Mouse (Mus musculus) gastrocnemius, postnatal 10 days (tissue): ENCODE data around the gene Cldnd1. TPM values are rescaled to one million over a fixed set of nuclear protein-coding genes. Genes with fewer than 3 reads are reported as not detected.
A peak's percentile ranks its signal among the peaks of the same experiment; 100 is the strongest.

ENCODE experiments used
- DNase-seq: peaks from one replicate; pipeline ENCODE4 v3.0.0; 2021; ENCODE audit warnings: mixed read lengths
- long read RNA-seq, 2 experiments: library from polyadenylated mRNA; stranded (forward); transcript quantifications; one replicate each; pipeline ENCODE4 v2.0.0; 2021
- total RNA-seq, 2 experiments: library from RNA; stranded (reverse); gene quantifications; 2 replicates each; pipeline ENCODE4 v1.2.3; 2021

Cldnd1 gene
- total RNA-seq = 10 to 100 TPM; 54.6 to 68.2 TPM
- long read RNA-seq, experiment 1, transcript Cldnd1-201 (5 exons, 2,147 nt) = major isoform, 96 of 117 reads
- long read RNA-seq, experiment 1, partial matches to known transcripts = 7 of 117 reads
- long read RNA-seq, experiment 1, other reads (novel, unspliced or antisense) = 13 of 117 reads
- long read RNA-seq, experiment 2, transcript Cldnd1-201 (5 exons, 2,147 nt) = major isoform, 80 of 92 reads
- long read RNA-seq, experiment 2, partial matches to known transcripts = 3 of 92 reads
- long read RNA-seq, experiment 2, other reads (novel, unspliced or antisense) = 6 of 92 reads

DNA sequence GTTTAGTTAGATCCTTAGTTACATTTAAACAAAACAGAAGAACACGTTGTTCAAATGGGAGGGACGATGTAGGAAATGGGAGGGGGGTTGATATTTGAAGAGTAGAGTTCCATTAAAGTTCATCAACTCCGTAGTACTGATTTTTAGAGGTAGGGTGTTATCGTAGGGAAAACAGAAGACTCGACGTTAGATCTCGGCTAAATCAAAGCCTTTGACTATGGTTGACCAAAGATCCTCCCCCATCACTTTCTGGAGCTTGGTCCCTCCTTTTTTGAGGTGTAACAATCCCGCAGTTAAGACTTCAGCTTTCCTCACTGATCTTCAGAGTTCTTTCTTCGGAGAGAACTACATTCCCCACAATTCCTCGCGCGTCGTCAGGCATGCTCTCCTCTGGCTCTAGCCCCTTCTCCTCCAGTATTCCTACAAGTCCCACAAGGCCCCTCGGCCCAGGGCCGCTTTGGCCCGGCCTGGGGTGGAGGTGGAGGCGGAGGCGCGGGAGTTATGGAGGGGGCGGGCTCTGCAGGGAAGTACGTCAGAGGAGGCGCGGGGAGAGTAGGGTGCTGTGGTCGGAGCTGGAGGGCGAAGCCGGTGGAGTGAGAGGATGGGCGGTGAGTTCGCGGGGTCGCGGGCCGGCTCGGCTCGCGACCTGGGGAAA lies at the start of gene Cldnd1:
Cldnd1 (plus strand) TSS at position 434 of the 655 bp plus-strand sequence.
- DNase-seq = peak; percentile 92

DNA sequence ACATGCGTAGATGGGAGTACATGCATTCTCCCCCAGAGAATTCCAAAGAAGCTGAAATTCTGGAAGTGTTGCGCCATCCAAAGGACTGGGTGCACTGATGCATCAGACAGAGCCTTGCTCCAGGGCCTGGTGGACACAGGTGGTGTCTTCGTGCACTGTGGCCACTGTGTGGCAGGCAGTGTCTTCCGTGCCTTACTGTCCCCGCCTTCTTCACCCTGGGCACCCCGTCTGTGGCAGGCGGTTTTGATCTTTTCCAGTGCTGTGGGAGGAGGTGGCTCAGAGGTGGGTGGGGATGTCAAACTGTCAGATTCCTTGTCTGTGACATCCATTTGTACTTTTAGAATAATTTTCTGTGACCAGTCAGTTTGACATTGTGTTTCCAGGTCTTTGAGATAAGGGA lies 49.0 kb upstream of the Cldnd1 start:
- DNase-seq = no peak

DNA sequence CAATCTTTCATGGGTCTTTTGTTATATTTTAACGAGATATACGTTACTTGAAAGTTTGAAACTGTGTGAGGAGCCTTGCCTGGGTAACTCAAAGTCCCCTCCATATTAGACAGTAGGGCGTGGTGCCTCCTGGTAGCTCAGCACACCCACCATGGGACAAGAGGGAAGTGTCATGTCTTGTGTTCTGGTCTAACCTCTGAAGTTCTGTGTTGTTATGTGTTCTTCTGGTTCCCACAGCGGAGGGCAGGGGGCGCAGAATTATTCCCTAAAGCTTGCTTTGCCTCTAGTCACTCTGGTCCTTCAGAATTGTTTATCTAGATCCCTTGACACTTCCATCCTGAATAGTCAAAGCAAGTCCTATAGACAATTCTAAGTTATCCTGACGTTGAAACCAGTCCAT lies 45.7 kb upstream of the Cldnd1 start:
- no peak for DNase-seq

DNA sequence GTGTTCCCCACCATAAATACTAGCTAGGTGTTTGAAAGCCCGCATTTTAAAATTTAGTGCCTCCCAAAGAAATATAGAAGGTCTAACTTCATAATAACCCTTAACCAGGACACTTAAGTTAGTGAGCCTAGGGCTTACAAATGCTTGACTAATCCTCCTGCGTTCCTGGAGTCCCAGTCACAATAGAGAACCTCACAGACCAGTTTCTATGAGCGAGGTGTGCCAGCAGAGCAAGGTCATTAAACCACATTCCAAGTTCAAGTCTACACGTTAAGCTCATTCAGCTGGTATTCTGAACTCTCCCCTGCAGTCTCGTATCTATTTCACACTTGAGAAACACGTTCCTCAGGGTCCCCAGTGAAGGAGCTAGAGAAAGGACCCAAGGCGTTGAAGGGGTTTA lies 44.8 kb upstream of the Cldnd1 start:
- DNase-seq = no peak

DNA sequence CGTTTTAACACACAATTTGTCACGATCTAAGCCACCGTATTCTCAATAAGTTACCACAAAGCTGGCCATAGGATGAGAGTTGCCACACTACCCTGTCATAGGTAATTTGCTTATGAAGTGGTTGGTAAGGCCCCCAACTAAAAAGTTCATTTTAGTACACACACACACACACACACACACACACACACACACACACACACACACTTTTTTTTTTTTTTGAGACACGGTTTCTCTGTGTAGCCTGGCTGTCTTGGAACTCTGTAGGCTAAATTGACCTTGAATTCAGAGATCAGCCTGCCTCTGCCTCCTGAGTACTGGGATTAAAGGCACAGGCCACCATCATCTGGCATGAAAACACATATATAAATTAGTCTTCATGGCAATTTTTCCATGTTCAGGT lies 43.8 kb upstream of the Cldnd1 start:
- DNase-seq = no peak

DNA sequence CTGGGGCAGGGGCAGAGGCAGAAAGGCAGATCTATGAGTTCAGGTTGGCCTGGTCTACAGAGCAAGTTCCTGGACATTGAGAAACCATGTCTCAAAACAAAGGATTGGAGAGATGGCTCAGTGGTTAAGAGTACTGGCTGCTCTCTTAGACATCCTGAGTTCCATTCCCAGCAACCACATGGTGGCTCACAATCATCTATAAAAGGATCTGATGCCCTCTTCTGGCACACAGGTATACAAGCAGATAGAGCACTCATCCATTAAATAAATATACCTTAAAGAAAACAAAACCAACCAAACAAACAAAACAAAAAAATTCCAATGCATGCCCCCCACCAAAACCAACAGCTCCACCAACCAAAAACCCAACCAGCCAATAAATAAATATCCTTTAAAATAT lies 43.2 kb upstream of the Cldnd1 start:
- no peak for DNase-seq

DNA sequence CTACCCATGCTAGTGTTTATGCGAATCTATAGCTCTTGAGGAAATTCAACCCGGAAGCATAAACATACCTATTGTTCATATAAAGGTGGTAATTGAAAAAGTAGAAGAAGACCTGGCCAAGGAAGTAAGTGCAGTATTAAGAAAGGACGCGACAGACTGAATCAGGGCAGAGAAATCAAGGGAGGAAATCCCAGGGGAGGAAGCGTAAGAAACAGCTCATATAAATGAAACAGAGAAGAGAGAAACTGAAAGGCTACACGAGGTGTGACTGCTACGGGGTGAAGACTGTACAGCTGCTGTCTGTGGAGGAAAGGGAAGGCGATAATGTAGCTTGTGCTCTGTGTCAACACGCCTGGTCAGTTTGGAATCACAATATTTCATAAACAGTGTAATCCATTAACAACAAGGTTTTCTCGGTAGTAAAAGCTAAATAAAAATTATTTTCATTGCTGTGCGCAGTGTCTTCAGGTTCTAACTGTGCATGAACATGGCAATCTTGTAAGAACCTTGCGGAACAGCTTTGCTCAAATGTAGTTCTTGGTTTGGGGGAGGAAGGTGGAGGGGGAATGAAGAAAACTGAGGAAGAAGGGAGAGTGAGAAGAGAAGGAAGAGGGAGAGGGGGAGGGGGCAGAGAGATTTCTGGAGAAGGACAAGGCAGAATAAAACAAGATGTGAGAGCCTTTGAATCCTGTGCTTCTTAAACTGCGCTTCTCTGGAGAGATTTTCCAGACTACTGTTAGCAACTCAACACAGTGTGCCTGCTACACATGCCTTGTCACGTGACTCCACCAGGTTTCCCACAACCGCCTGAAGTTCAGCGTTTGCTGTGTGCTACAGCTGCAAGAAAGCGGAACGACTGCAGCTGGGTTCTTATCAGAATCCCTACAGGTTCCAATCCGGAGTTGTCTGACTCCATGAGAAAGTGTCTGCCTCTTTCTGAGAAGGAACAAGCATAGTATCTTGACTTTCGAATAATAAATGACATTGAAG lies 41.9 kb upstream of the Cldnd1 start:
- no peak for DNase-seq

DNA sequence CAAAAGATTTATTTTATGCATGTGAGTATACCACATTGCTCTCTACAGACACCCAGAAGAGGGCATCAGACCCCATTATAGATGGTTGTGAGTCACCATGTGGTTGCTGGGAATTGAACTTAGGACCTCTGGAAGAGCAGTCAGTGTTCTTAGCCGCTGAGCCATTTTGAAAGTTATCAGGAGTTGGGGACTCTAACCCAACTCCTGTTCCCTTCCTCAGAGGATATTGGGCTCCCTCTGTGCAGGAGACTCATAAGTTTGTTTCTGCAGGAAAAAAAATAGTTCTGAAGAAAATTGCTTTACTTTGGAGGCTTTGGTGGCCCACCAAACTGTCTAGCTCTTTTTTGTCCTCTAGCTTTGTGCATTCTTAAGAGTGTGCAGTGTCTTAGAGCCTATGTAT lies 39.2 kb upstream of the Cldnd1 start:
- no peak for DNase-seq

DNA sequence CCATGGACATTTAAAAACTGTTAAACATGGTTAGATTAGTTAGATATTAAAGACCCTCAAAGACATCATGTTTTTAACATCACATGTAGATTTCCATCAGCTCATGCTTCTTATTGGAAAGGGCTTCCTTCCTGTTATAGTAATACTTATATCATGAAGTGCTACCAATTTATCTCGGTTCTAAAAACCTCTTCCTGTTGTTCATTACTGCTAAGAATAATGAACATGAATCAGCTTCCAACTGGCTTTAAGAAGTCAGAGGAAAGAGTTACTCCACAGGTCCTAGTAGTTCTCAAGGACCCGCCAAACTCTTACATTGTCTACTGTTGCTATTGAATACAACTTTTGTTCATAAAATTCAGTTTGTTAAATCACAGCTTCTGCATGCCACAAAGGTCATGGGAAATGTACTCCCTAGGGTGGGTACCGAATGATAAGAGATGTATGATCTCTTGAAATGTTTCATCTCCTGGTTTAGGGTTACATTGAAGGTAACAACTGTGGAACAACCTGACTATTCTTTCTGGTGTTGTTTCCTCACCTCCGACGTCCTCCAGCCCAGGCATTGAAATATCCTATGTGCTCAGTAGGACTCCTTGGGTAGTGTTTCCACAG lies 38.0 kb upstream of the Cldnd1 start:
- no peak for DNase-seq

DNA sequence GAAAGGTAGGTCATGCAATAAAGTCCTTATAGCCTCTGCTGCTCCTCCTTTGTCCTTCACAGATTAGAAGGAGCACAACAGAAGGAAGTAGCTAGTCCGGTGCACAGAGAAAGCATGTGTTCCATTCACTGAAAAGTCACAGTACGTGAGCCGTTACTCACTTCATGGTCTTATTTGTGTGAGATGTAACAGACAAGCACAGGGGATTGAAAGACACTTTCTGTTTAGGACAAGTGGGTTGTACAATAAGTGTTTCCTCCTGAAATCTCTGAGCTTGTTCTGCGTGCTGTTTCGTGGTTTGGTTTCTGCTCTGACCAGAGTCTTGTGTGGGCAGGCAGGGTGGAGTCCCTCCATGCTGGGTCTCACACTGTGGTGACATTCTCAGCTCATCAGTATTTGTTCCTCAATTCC lies 37.4 kb upstream of the Cldnd1 start:
- DNase-seq = no peak

DNA sequence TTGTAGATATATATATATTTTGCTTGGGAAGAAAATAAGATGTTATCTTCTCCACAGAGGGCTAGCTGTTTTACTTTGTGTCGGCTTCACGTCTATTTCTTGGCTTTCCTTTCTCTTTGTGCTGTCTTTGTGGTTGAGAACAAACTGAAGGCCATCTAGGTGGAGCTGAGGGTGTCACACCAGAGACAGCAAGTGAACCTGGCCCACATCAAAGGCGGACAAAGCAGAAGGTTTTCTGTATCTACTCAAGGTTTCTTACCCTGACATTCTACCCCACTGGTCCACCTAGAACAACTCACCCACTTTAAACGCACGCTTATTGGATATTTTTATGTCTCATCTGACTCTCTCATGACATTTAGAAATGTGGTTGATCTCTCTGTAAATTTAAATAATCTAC lies 33.6 kb upstream of the Cldnd1 start:
- DNase-seq = no peak

DNA sequence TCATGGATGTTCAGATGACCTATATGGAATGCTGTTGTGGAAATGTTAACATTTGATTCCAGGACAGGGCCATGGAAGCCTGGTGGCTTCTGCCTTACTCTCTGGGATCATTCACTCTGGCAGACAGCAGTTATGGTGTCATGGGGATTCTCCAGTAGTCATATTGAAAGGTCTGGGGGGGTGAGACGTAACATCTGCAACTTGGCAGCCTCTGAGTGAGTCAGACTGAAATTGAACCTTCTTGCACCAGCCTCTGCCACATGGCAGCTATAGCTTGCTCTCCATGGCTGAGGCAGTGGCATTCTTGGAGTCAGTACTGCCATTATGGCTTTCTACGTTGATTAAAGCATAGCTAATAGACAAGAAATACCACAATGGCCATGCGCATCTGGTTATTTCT lies 30.9 kb upstream of the Cldnd1 start:
- no peak for DNase-seq

DNA sequence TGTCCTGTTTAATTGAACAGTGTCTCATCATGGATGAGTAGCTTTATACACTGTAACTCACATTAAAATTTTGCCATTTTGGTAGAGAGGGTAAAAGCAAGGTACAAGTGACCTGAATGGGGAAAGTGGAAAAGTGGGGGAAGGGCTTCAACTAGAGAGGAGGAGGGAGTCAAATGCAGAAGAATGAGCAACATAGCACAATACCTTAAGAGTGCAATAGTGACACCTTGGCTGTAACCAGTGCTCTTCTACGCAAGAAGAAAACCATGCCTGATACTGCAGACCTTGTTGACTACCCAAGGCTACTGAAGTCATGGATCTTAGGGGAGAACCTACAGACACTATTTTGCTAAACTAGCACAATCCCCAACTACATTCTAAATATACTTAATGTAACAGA lies 30.4 kb upstream of the Cldnd1 start:
- DNase-seq = no peak

DNA sequence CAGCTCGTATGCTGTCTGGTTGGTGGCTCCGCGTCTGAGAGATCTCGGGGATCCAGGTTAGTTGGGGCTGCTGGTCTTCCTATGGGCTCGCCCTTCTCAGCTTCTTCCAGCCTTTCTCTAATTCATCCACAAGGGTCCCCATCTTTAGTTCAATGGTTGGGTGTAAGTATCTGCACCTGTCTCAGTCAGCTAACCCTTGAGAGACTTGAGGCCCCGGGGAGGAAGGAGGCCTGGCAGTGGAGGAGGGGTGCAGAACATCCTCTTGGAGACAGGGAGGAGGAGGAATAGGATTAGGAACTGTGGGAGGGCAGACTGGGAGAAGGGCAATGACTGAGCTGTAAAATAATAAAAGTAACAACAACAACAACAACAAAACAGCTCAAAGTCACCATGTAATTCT lies 27.5 kb upstream of the Cldnd1 start:
- DNase-seq = no peak

DNA sequence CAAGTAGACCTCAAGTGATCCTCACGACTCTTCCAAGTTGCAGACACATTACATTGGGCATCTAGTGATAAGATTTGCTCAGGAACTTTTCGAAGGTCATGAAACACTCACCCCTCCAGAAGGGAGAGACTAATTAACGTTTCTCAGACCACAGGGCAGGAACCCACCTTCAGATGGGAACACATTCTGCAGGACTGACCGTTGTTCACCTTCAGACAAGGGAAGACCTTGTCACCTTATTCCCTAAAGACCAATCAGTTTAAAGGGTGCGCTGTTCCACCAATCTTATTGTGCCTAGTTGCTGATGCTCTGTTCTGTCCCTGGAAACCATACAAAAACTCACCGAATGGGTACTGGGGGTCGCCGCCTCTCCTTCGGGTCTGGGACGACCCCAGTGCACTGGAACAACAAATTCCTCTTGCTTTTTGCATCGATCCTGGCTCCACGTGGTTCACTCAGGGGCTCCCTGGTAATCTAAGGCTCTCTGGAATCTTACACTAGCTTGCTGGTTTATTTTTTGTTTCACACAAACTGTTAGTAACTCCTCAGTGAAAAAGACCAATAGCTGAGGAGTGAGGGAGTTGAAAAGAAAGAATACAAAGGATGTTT lies 26.8 kb upstream of the Cldnd1 start:
- DNase-seq = no peak

DNA sequence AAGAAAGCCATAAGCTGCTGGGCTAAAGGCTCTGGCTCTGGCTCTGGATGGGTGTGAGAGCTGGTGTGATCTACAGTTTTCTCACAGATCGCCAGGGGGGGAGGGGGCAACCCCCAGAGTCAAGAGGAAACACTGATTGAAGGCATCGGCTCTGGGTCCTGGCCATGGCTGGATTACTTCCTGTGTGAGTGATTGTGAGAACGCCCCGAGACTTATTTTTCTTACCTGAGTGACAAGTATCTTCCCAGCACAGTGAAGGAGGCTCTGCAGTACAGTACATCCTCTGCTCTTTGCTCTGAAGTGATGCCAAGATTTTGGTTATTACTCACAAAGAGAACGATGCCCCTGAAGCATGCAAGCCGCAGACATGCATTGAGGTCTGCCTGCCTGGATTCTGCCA lies 25.9 kb upstream of the Cldnd1 start:
- DNase-seq = no peak

DNA sequence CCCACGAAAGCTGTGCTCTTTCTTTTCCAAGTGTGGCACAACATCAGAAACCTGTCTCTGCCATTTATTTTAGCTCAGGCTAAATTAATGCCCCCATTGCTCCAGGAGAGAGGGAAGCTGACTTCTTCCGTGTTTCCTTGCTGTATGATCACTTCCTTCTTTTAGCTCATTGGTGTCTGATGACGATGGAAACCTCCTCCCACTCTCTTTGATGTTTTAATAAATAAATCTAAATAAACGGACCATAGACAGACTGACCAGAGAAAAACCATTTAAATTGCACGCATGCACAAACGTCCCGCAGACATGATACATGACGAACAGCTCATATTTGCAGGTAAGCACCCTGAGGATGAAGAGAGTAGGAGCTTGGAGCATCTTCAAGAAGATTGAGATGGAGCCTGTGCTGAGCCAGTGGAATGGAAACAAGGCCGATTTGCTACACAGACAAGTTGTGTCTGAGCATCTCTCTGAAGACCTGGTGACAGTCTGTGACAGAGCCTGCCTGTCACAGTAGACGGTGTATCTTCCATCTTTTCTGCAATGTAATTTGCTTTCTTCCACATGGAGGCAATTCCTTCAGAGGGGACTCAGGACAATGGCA lies 25.3 kb upstream of the Cldnd1 start:
- DNase-seq = no peak

DNA sequence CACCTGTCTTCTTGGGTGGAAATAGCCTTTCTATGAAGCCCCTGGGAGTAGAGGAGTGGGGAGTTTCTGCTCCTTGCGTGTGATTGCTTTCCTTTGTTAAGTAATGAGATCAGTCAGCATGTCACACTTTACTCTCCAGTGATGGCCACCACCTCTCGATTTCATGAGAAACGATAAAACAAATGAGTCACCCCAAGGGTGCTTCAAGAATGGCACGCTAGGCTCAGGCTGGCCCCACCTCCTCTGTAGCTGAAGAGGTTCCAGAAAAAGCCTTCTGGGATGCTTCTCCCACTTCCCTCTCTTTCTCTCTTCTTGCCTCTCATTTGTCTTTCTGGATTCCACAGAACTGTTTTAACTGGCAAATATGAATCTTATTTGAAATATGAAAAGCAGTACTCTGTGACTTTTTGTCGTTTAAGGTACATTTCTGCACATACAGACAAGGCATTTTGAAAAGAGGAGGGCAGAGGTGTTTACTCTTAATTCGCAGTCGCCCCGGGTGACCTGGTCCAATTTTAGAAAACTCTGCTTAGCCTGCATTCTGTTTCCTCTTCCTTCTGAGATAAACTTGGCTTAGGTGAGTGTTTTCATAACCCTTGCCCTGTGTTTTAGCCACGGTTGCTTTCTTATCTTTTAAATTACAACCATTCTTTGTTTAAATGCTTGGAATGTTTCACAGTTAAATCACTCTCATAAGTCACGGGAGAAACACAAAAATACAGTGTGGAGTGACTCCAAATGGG lies 24.2 kb upstream of the Cldnd1 start:
- no peak for DNase-seq

DNA sequence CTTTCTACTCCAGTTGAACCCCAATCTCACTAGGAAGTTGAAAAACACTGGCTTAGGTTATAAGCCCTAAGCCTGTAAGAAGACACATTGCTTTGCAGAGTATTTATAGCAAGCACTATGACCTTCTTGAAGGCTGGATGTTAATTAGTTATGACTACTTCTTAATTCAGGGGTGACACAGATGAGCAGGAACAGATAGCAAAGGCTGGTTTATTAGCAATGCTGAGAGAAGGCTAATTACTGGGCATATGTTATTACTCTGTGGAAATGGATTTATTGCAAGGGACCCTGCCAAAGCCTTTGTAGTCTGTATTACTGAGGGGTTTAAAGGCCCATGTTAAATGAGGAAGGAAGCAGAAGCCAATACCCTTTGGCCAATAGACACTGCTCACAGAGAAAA lies 22.7 kb upstream of the Cldnd1 start:
- DNase-seq = no peak

DNA sequence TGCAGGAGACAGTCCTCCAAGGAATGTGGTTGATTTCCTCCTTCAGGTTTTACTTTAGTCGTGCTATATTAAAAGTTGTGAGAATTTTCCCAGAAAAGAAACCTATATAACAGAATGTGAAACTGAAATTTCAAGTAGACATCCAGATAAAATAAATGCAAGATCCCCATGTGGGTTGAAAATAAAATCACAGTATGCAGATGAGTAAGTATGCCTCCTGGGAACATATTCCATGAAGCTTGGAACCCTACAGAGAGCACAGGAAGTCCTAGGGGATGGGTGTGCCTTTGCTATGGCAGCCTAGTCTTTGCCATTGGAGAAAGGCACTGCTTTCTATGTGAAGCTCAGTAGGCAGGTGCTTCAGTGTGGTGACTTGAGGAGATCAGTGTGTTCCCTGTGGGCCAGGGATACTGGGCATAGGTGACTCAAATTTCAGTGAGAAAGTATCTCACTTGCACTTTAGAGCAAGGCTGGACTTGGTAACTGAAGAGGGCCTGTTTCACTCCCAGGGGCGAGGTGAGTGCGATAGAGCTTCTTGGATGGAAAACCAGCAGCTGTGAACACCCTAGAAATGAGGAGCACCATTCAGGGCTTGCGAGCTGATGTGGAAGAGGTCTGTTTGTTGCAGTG lies 20.3 kb upstream of the Cldnd1 start:
- no peak for DNase-seq
